ENCODE assay signal across 22 mouse cellular contexts in genomic region chr1:184707532-184708248, GRCm38 (mm10). TPM values are rescaled to one million over a fixed set of nuclear protein-coding genes. Genes with fewer than 3 reads are reported as not detected.
DNase-seq lines count a peak whose midpoint lies in the region; ATAC-seq and TF ChIP-seq lines count a peak whose summit lies in the region.
"Had no signal": no experiment of that assay in that cellular context is flagged by ENCODE, and none has a peak within 500 bp of the region (broad histone marks: within the 10 kb centered on the region; RNA-seq: fewer than 3 reads in every experiment).

No protein-coding gene starts in this region.

- no peak for ATAC-seq in liver, embryonic 12.5 days

- H3K79me2 ChIP-seq in heart, adult 2 months (replicated peaks; ENCODE audit: control insufficient read depth, insufficient read depth, low read length): no peaks in the 10 kb centered on the region

- no peak overlapping the region for H3K27ac ChIP-seq in heart, adult 2 months
- no peak overlapping the region for H3K27ac ChIP-seq in liver, embryonic 12.5 days
- H3K27ac ChIP-seq: embryonic facial prominence, embryonic 15.5 days; forebrain, embryonic 12.5 days; heart, embryonic 13.5 days; hindbrain, embryonic 14.5 days; limb, embryonic 15.5 days; neural tube, embryonic 15.5 days had no signal

- no peaks in the 10 kb centered on the region for H3K9me3 ChIP-seq in liver, embryonic 12.5 days (replicated peaks)
- H3K9me3 ChIP-seq: embryonic facial prominence, embryonic 15.5 days; forebrain, embryonic 12.5 days; limb, embryonic 15.5 days; neural tube, embryonic 15.5 days had no signal

- no peaks in the 10 kb centered on the region for H3K36me3 ChIP-seq in heart, adult 2 months (ENCODE audit: control insufficient read depth, insufficient read depth, low read length)
- H3K36me3 ChIP-seq in liver, embryonic 12.5 days: no peaks in the 10 kb centered on the region
- H3K36me3 ChIP-seq: embryonic facial prominence, embryonic 15.5 days; forebrain, embryonic 12.5 days; heart, embryonic 13.5 days; limb, embryonic 15.5 days; neural tube, embryonic 15.5 days had no signal

- H3K27me3 ChIP-seq in heart, adult 2 months (ENCODE audit: control insufficient read depth, insufficient read depth, low read length): no peaks in the 10 kb centered on the region
- H3K27me3 ChIP-seq in liver, embryonic 12.5 days (replicated peaks): peaks cover 30% of the 10 kb centered on the region

- no peak overlapping the region for H3K4me3 ChIP-seq in heart, adult 2 months
- H3K4me3 ChIP-seq in liver, embryonic 12.5 days: no peak overlapping the region
- H3K4me3 ChIP-seq: embryonic facial prominence, embryonic 15.5 days; forebrain, embryonic 12.5 days; heart, embryonic 13.5 days; limb, embryonic 15.5 days; megakaryocyte, embryonic 14.5 days; neural tube, embryonic 15.5 days had no signal

- TF ChIP-seq CTCF in heart, adult 2 months (IDR thresholded peaks at IDR 0.05): no peak

- peak; percentile 83 for DNase-seq in adrenal gland, adult 2 months
- DNase-seq in adrenal gland, postnatal 4 days (ENCODE audit: low spot score in 2 of 2): no peak
- peak; percentile 23 to 41 for DNase-seq in heart, postnatal 10 days
- no peak for DNase-seq in heart, adult 2 months
- DNase-seq in adrenal gland, postnatal 36 days: peak; percentile 56 to 68
- no peak for DNase-seq in lung, adult 18-20 months
- DNase-seq: cerebellum, adult 11-12 months; cerebellum, postnatal 14 days; heart, postnatal 36 days; kidney, postnatal 36 days; lung, postnatal 10 days; midbrain, embryonic 14.5 days; right cerebral cortex, postnatal 4 days; thymus, postnatal 25 days had no signal

- WGBS in heart, adult 2 months: 69% methylated on average over 4 of the region's 4 CpGs
- 61% methylated on average over 4 of the region's 4 CpGs for WGBS in liver, embryonic 12.5 days (ENCODE audit: insufficient replicate concordance)

- intact Hi-C loops in heart, postnatal 10 days (cut with DNase I): no loop called here
- intact Hi-C loops in heart, adult 2 months (cut with DNase I): no loop called here

- no peak for TF ChIP-seq POLR2A in heart, adult 2 months (IDR thresholded peaks at IDR 0.05; ENCODE audit: insufficient read depth, low read depth, low read length)

- no peak for TF ChIP-seq EP300 in heart, adult 2 months (IDR thresholded peaks at IDR 0.05; ENCODE audit: insufficient read depth, low read depth, low read length)

- no peaks in the 10 kb centered on the region for H3K4me1 ChIP-seq in heart, adult 2 months (ENCODE audit: control insufficient read depth, insufficient read depth, low read length)
- H3K4me1 ChIP-seq in liver, embryonic 12.5 days: no peaks in the 10 kb centered on the region
- H3K4me1 ChIP-seq: embryonic facial prominence, embryonic 15.5 days; forebrain, embryonic 12.5 days; heart, embryonic 13.5 days had no signal

- no peak overlapping the region for H3K4me2 ChIP-seq in liver, embryonic 12.5 days
- H3K4me2 ChIP-seq: embryonic facial prominence, embryonic 15.5 days; forebrain, embryonic 12.5 days; heart, embryonic 13.5 days; hindbrain, embryonic 14.5 days; limb, embryonic 15.5 days; neural tube, embryonic 15.5 days had no signal

- H3K9ac ChIP-seq in heart, adult 2 months (ENCODE audit: low read depth, low read length): no peak overlapping the region
- H3K9ac ChIP-seq in liver, embryonic 12.5 days: no peak overlapping the region
- H3K9ac ChIP-seq: embryonic facial prominence, embryonic 15.5 days; forebrain, embryonic 12.5 days; heart, embryonic 13.5 days; hindbrain, embryonic 14.5 days; limb, embryonic 15.5 days; neural tube, embryonic 15.5 days had no signal

RNA-seq across cellular contexts. Expression of gene Hlx, which starts 24.7 kb away (rescaled TPM):
- 10 to 100 TPM in 1 of 2 experiments, 1 to 10 TPM in 1; 7.0 to 17.3 TPM for total RNA-seq in adrenal gland, adult 2 months (2021)
- 28.0 and 37.9 TPM in 2 replicates for polyA plus RNA-seq in adrenal gland, adult 2 months (2012; rRNA removed)
- total RNA-seq in adrenal gland, postnatal 4 days (2021): 10 to 100 TPM; 26.6 to 27.3 TPM
- 10 to 100 TPM; 23.2 to 27.1 TPM for total RNA-seq in heart, postnatal 10 days (2021)
- 10 to 100 TPM in 1 of 2 experiments, 1 to 10 TPM in 1; 7.6 to 10.8 TPM for total RNA-seq in heart, adult 2 months (2021)
- polyA plus RNA-seq in heart, adult 2 months (2012; rRNA removed): 8.8 and 11.4 TPM in 2 replicates
- 10 to 100 TPM in 1 of 2 experiments, 1 to 10 TPM in 1; 7.2 to 14.6 TPM for total RNA-seq in adrenal gland, postnatal 36 days (2021)
- polyA plus RNA-seq in liver, embryonic 12.5 days (2016; fragmentation: Nextera tagmentation; extraction: Ambion mirVana): 26.5 and 31.2 TPM in 2 replicates

Comparison
In these comparisons a context has a peak if more than half of its experiments do, and no peak if none do; other contexts are left out.
1. DNase-seq: peak in adrenal gland, adult 2 months (single experiment), heart, postnatal 10 days (2 of 2) and adrenal gland, postnatal 36 days (2 of 2); none in adrenal gland, postnatal 4 days (0 of 2), heart, adult 2 months (0 of 2) and lung, adult 18-20 months (0 of 2).